Mouse (Mus musculus): ENCODE measurements around the gene Cd2.

The Cd2 gene

GRCm38 (mm10) chr3:101230201-101230600, 57.5 kb downstream of the Cd2 start:
- no peak for DNase-seq (ENCODE audit: low read depth, low spot score)

DNA sequence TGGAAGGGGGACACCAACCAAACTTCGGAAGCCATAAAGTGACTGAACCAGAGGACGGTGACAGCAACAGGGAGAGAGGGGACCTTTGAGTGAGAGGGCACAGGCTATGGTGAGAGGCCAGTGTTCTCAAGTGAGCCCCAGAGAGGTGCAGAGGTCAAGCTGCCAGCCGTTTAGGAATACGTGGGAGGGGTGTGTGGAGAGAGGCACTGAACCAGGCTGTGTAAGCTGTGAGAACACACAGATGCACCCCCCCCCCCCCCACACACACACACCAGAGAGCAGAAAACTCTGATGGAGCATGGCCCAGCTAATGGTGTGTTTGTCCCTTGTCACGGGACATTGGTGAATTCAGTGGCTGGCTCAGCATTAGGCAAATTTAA, 58.2 kb downstream of the Cd2 start:
- DNase-seq (ENCODE audit: low read depth, low spot score) = peak; percentile 16

- peak; percentile 48 for DNase-seq (ENCODE audit: low read depth, low spot score)
Measured at GRCm38 (mm10) chr3:101228868-101229550, 58.7 kb downstream of the Cd2 start.

DNA sequence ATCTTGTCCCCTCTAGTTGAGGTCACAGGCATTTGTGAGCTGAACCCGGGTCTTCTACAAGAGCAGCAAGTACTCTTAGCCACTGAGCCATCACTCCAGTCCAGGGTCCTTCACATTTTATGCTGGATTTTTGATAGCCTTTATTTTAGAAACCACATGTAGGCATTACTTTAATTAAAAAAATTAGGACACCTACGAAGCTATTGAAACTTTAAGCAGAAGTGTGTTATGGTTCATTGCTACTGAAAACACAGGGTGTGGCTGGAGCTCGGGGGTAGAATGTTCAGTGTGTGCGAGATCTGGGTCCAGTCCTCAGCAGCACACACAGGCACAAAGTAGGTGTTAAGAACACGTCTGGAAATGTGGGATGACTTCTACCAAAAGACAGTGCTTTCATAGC, 59.7 kb downstream of the Cd2 start:
- DNase-seq (ENCODE audit: low read depth, low spot score) = no peak
